Mouse (Mus musculus) lung, postnatal 0 days (tissue): ENCODE measurements around the gene Bri3.

Experiments
- CTCF ChIP-seq: IDR thresholded peaks from 2 replicates; pipeline ENCODE4 v1.5.1; 2016; ENCODE audit warnings: antibody characterized with exemption, mild to moderate bottlenecking
- EP300 ChIP-seq: IDR thresholded peaks from 2 replicates; pipeline ENCODE4 v1.6.1; 2016; ENCODE audit warnings: antibody characterized with exemption, mild to moderate bottlenecking, control low read depth

- TF ChIP-seq EP300 (no peak), CTCF (peak; percentile 90)
Observed at GRCm38 (mm10) chr5:144207478-144207877, 36.8 kb upstream of the Bri3 start.
